Mouse (Mus musculus) right cerebral cortex, postnatal 4 days (tissue): ENCODE results near the gene Nkain2.

Experiments
- DNase-seq: peaks from one replicate; pipeline ENCODE4 v3.0.0-alpha.2; 2022

Gene Nkain2

GRCm38 (mm10) chr10:32576559-32577275, 313.5 kb downstream of the Nkain2 start:
- DNase-seq, result no peak

GRCm38 (mm10) chr10:32557673-32558072, 332.6 kb downstream of the Nkain2 start:
- no peak for DNase-seq

- DNase-seq, result no peak
Observed at GRCm38 (mm10) chr10:32536057-32536456, 354.2 kb downstream of the Nkain2 start.

- no peak for DNase-seq
Observed at GRCm38 (mm10) chr10:32510821-32511220, 379.4 kb downstream of the Nkain2 start.

GRCm38 (mm10) chr10:32494591-32495182, 395.6 kb downstream of the Nkain2 start:
- DNase-seq, result no peak

GRCm38 (mm10) chr10:32493600-32493999, 396.7 kb downstream of the Nkain2 start:
- no peak for DNase-seq

GRCm38 (mm10) chr10:32462726-32463125, 427.5 kb downstream of the Nkain2 start:
- no peak for DNase-seq

- DNase-seq, result no peak
Observed at GRCm38 (mm10) chr10:32439932-32440519, 450.2 kb downstream of the Nkain2 start.

GRCm38 (mm10) chr10:32414228-32414627, 476.0 kb downstream of the Nkain2 start:
- no peak for DNase-seq

- no peak for DNase-seq
Observed at GRCm38 (mm10) chr10:32411331-32411730, 478.9 kb downstream of the Nkain2 start.

- no peak for DNase-seq
Observed at GRCm38 (mm10) chr10:32400961-32401360, 489.3 kb downstream of the Nkain2 start.

GRCm38 (mm10) chr10:32393859-32394521, 496.3 kb downstream of the Nkain2 start:
- DNase-seq, result no peak

- DNase-seq, result no peak
Observed at GRCm38 (mm10) chr10:32393326-32393725, 496.9 kb downstream of the Nkain2 start.

- no peak for DNase-seq
Observed at GRCm38 (mm10) chr10:32312754-32313153, 577.5 kb downstream of the Nkain2 start.

GRCm38 (mm10) chr10:32301024-32301597, 589.2 kb downstream of the Nkain2 start:
- no peak for DNase-seq

GRCm38 (mm10) chr10:32290487-32290886, 599.8 kb downstream of the Nkain2 start:
- DNase-seq, result no peak

- DNase-seq, result no peak
Observed at GRCm38 (mm10) chr10:32283690-32284089, 606.6 kb downstream of the Nkain2 start.

- DNase-seq, result no peak
Observed at GRCm38 (mm10) chr10:32243266-32243882, 646.9 kb downstream of the Nkain2 start.

GRCm38 (mm10) chr10:32241168-32241567, 649.1 kb downstream of the Nkain2 start:
- no peak for DNase-seq

GRCm38 (mm10) chr10:32182951-32183350, 707.3 kb downstream of the Nkain2 start:
- no peak for DNase-seq

- no peak for DNase-seq
Observed at GRCm38 (mm10) chr10:32091354-32091753, 798.9 kb downstream of the Nkain2 start.

- DNase-seq, result no peak
Observed at GRCm38 (mm10) chr10:32060396-32060795, 829.9 kb downstream of the Nkain2 start.

GRCm38 (mm10) chr10:32058251-32058650, 832.0 kb downstream of the Nkain2 start:
- no peak for DNase-seq
